Mouse (Mus musculus): ENCODE measurements around the gene AA986860. TPM values are rescaled to one million over a fixed set of nuclear protein-coding genes. Genes with fewer than 3 reads are reported as not detected.

AA986860 gene
- total and polyA plus RNA-seq, 2 experiments from 2014 or later: 0.48 to 2.3 TPM

GRCm38 (mm10) chr1:130728708-130729107 is 3.1 kb upstream of the AA986860 start:
- Histone ChIP-seq H3K27ac (ENCODE audit: low read depth) (no peak overlapping the region), H3K36me3 (replicated peaks; ENCODE audit: control insufficient read depth, insufficient read depth, low read length) (no peaks in the 10 kb centered on the region), H3K4me2 (ENCODE audit: low read depth, low read length) (no peak overlapping the region), H3K9ac (replicated peaks; ENCODE audit: low read depth, low read length) (no peak overlapping the region), H3K9me3 (replicated peaks; ENCODE audit: control insufficient read depth, low read length) (no peaks in the 10 kb centered on the region), H3K27me3 (ENCODE audit: control insufficient read depth, insufficient read depth, low read length) (no peaks in the 10 kb centered on the region), H3K4me3 (ENCODE audit: low read depth, low read length) (no peak overlapping the region), H3K4me1 (ENCODE audit: control insufficient read depth, insufficient read depth) (no peaks in the 10 kb centered on the region)
- ATAC-seq (ENCODE audit: insufficient read depth, low read depth) (no peak), DNase-seq (ENCODE audit: low spot score) (no peak)
- WGBS: 82% methylated on average over 3 of the region's 3 CpGs
- TF ChIP-seq CTCF (IDR thresholded peaks at IDR 0.05; ENCODE audit: low read depth) (no peak), EP300 (IDR thresholded peaks at IDR 0.05; ENCODE audit: low read depth) (no peak)

DNA sequence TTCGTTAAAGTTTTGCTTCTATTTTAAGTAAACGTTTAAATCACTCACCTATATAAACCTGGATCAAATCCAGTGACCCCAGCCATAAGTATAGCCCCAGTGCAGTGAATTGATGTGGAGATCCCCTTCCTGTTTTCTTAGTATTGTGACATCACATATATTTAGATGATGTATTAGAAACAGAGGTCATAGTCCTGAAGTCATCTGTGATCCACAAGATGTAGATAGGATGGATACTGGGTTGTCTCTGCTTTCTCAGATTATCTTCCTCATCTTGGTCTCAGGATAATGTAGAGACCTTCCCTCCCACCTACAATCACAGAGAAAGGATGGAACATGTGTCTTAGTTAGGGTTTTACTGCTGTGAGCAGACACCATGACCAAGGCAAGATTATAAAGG is 2.6 kb upstream of the AA986860 start, which contains the start of gene Pfkfb2:
Pfkfb2 (minus strand) TSS at position 101 of the 400 bp plus-strand sequence.
- H3K9ac ChIP-seq (replicated peaks; ENCODE audit: low read depth, low read length): no peak within 1 kb of the TSS
- WGBS: 82% methylated on average over 2 of the region's 2 CpGs
- H3K9me3 ChIP-seq (replicated peaks; ENCODE audit: control insufficient read depth, low read length): no peaks in the 10 kb centered on the region
- no peak for TF ChIP-seq EP300 (IDR thresholded peaks at IDR 0.05; ENCODE audit: low read depth)
- TF ChIP-seq CTCF (IDR thresholded peaks at IDR 0.05; ENCODE audit: low read depth): no peak
- DNase-seq (ENCODE audit: low spot score) (no peak), ATAC-seq (ENCODE audit: insufficient read depth, low read depth) (no peak)
- no peak within 1 kb of the TSS for H3K27ac ChIP-seq (ENCODE audit: low read depth)
- no peaks in the 10 kb centered on the region for H3K4me1 ChIP-seq (ENCODE audit: control insufficient read depth, insufficient read depth)
- H3K4me3 ChIP-seq (ENCODE audit: low read depth, low read length): no peak within 1 kb of the TSS
- no peaks in the 10 kb centered on the region for H3K27me3 ChIP-seq (ENCODE audit: control insufficient read depth, insufficient read depth, low read length)
- no peak within 1 kb of the TSS for H3K4me2 ChIP-seq (ENCODE audit: low read depth, low read length)
- no peaks in the 10 kb centered on the region for H3K36me3 ChIP-seq (replicated peaks; ENCODE audit: control insufficient read depth, insufficient read depth, low read length)

GRCm38 (mm10) chr1:130732706-130733658 is 1.2 kb downstream of the AA986860 start:
- ATAC-seq (ENCODE audit: insufficient read depth, low read depth): no peak
- Histone ChIP-seq H3K27ac (ENCODE audit: low read depth) (no peak overlapping the region), H3K27me3 (ENCODE audit: control insufficient read depth, insufficient read depth, low read length) (no peaks in the 10 kb centered on the region), H3K9me3 (replicated peaks; ENCODE audit: control insufficient read depth, low read length) (no peaks in the 10 kb centered on the region), H3K4me1 (ENCODE audit: control insufficient read depth, insufficient read depth) (no peaks in the 10 kb centered on the region), H3K4me3 (ENCODE audit: low read depth, low read length) (no peak overlapping the region), H3K36me3 (replicated peaks; ENCODE audit: control insufficient read depth, insufficient read depth, low read length) (no peaks in the 10 kb centered on the region), H3K9ac (replicated peaks; ENCODE audit: low read depth, low read length) (no peak overlapping the region), H3K4me2 (ENCODE audit: low read depth, low read length) (no peak overlapping the region)
- TF ChIP-seq EP300 (IDR thresholded peaks at IDR 0.05; ENCODE audit: low read depth) (no peak), CTCF (IDR thresholded peaks at IDR 0.05; ENCODE audit: low read depth) (no peak)
- 70% methylated on average over 13 of the region's 13 CpGs for WGBS
- DNase-seq (ENCODE audit: low spot score): no peak

- ATAC-seq (ENCODE audit: insufficient read depth, low read depth) (no peak), DNase-seq (ENCODE audit: low spot score) (no peak)
- H3K27ac ChIP-seq (ENCODE audit: low read depth): no peak overlapping the region
- TF ChIP-seq EP300 (IDR thresholded peaks at IDR 0.05; ENCODE audit: low read depth) (no peak), CTCF (IDR thresholded peaks at IDR 0.05; ENCODE audit: low read depth) (no peak)
- H3K9me3 ChIP-seq (replicated peaks; ENCODE audit: control insufficient read depth, low read length): no peaks in the 10 kb centered on the region
- no peaks in the 10 kb centered on the region for H3K27me3 ChIP-seq (ENCODE audit: control insufficient read depth, insufficient read depth, low read length)
- WGBS: 85% methylated on average over 4 of the region's 4 CpGs
- H3K4me1 ChIP-seq (ENCODE audit: control insufficient read depth, insufficient read depth): no peaks in the 10 kb centered on the region
- no peaks in the 10 kb centered on the region for H3K36me3 ChIP-seq (replicated peaks; ENCODE audit: control insufficient read depth, insufficient read depth, low read length)
- no peak overlapping the region for H3K4me3 ChIP-seq (ENCODE audit: low read depth, low read length)
- no peak overlapping the region for H3K9ac ChIP-seq (replicated peaks; ENCODE audit: low read depth, low read length)
- no peak overlapping the region for H3K4me2 ChIP-seq (ENCODE audit: low read depth, low read length)
These were observed 1.9 kb downstream of the AA986860 start for GRCm38 (mm10) chr1:130733671-130734070.

DNA sequence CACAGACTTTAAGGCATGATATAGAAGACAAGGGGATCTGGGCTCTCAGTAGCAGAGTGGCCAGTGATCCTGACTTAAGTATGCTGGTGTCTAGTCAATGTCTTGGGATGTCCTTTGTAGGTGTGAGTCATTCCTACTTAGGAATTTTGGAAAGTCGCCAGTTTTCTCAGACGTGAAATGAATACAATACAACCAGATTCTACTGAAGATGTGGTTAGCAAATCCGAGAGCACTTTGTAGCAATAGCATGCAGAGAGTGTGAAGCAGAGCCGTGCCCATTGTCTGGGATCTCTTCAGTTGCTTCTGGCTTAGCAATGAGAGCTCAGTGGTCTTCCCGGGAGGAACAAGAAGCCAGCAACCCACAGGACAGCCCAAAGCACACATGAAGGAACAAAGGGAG is 2.7 kb downstream of the AA986860 start:
- ATAC-seq (ENCODE audit: insufficient read depth, low read depth) (no peak), DNase-seq (ENCODE audit: low spot score) (no peak)
- no peak overlapping the region for H3K9ac ChIP-seq (replicated peaks; ENCODE audit: low read depth, low read length)
- no peaks in the 10 kb centered on the region for H3K27me3 ChIP-seq (ENCODE audit: control insufficient read depth, insufficient read depth, low read length)
- no peaks in the 10 kb centered on the region for H3K4me1 ChIP-seq (ENCODE audit: control insufficient read depth, insufficient read depth)
- 47% methylated on average over 5 of the region's 5 CpGs for WGBS
- TF ChIP-seq EP300 (IDR thresholded peaks at IDR 0.05; ENCODE audit: low read depth): no peak
- TF ChIP-seq CTCF (IDR thresholded peaks at IDR 0.05; ENCODE audit: low read depth): no peak
- H3K27ac ChIP-seq (ENCODE audit: low read depth): no peak overlapping the region
- no peak overlapping the region for H3K4me2 ChIP-seq (ENCODE audit: low read depth, low read length)
- H3K36me3 ChIP-seq (replicated peaks; ENCODE audit: control insufficient read depth, insufficient read depth, low read length): no peaks in the 10 kb centered on the region
- no peak overlapping the region for H3K4me3 ChIP-seq (ENCODE audit: low read depth, low read length)
- no peaks in the 10 kb centered on the region for H3K9me3 ChIP-seq (replicated peaks; ENCODE audit: control insufficient read depth, low read length)

All from heart, postnatal 0 days (tissue).